In the genomic region with DNA sequence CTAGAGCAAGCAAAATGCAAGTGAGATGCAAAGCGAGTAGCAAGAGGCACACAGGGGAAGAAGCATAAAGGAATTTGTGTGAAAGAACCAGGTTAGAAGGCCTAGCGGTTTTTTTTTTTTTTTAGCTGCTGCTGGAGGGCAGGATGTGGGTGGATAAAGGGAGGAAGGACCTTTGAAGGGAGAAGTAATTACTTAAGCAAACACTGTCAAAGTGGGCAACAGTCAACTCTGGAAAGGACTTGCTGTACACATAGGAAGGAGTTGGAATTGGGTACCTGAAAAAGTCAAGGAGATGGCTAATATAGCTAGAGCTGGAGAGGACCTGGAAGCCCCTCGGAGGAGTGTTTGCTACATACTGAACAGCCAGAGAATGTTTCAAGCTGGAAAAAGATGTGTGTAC, we compare ENCODE assay signal across 18 mouse cellular contexts.
"Had no signal": no experiment of that assay in that cellular context is flagged by ENCODE, and none has a peak within 500 bp of the region (broad histone marks: within the 10 kb centered on the region; RNA-seq: fewer than 3 reads in every experiment).

No protein-coding gene starts in this region.

- H3K9ac ChIP-seq: liver, embryonic 13.5 days; liver, embryonic 15.5 days; liver, postnatal 0 days; midbrain, embryonic 13.5 days; midbrain, embryonic 15.5 days; neural tube, embryonic 13.5 days; neural tube, embryonic 15.5 days; stomach, embryonic 15.5 days had no signal

- H3K4me1 ChIP-seq: liver, embryonic 13.5 days; liver, embryonic 15.5 days; megakaryocyte, embryonic 14.5 days; stomach, embryonic 15.5 days had no signal

- DNase-seq: liver; liver, embryonic 13.5 days; liver, postnatal 0 days; right cerebral cortex, postnatal 14 days; thymus, adult 2 months; thymus, postnatal 25 days; thymus, postnatal 4 days had no signal

- H3K9me3 ChIP-seq: liver, embryonic 13.5 days; liver, embryonic 15.5 days; midbrain, embryonic 15.5 days; neural tube, embryonic 13.5 days; neural tube, embryonic 15.5 days; stomach, embryonic 15.5 days had no signal

- ATAC-seq: liver, postnatal 0 days; midbrain, embryonic 13.5 days; midbrain, embryonic 15.5 days had no signal

- H3K4me2 ChIP-seq: liver, embryonic 11.5 days; liver, embryonic 13.5 days; liver, embryonic 15.5 days; midbrain, embryonic 11.5 days; midbrain, embryonic 13.5 days; midbrain, embryonic 15.5 days; neural tube, embryonic 13.5 days; neural tube, embryonic 15.5 days; stomach, embryonic 15.5 days had no signal

- H3K36me3 ChIP-seq: liver, embryonic 13.5 days; liver, embryonic 15.5 days; midbrain, embryonic 13.5 days; midbrain, embryonic 15.5 days; neural tube, embryonic 13.5 days; neural tube, embryonic 15.5 days; stomach, embryonic 15.5 days had no signal

- H3K4me3 ChIP-seq: liver, embryonic 13.5 days; liver, embryonic 15.5 days; megakaryocyte, embryonic 14.5 days; midbrain, embryonic 13.5 days; midbrain, embryonic 15.5 days; neural tube, embryonic 13.5 days; neural tube, embryonic 15.5 days; stomach, embryonic 15.5 days had no signal

- H3K27ac ChIP-seq: liver, embryonic 13.5 days; liver, embryonic 15.5 days; macrophage; midbrain, embryonic 13.5 days; midbrain, embryonic 15.5 days; neural tube, embryonic 13.5 days; neural tube, embryonic 15.5 days; stomach, embryonic 15.5 days; stomach, postnatal 0 days had no signal

- H3K27me3 ChIP-seq: liver, embryonic 13.5 days; liver, embryonic 15.5 days; megakaryocyte, embryonic 14.5 days; midbrain, embryonic 13.5 days; midbrain, embryonic 15.5 days; neural tube, embryonic 15.5 days; stomach, embryonic 15.5 days had no signal
